Mouse (Mus musculus): ENCODE results near the gene Mon1b.

DNA sequence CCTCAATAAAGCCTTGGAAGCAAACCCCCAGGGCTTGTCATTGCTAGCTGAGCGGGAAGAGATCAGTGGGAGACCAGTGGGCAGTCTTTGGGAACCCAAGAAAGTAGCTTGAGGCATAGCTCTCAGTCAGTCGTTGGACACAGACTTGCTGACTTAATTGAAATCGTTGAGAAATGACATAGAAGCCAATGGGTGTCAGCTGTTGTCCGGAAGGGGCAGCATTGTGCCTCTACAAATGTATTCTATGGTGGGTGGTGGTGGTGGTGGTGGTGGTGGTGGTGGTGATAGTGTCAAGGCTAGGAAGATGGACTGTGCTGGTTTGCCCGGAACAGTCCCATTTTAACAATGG lies 867 bp downstream of the Mon1b start:
- no peak for TF ChIP-seq GATA1 (IDR thresholded peaks at IDR 0.05; ENCODE audit: low read length)
- no peak for TF ChIP-seq TAL1 (IDR thresholded peaks at IDR 0.05; ENCODE audit: low read length)

Data from erythroblast, embryonic 14.5 days (primary cell).